ENCODE assay signal across 24 mouse cellular contexts in genomic region chr11:22765425-22765824, GRCm38 (mm10).
DNase-seq lines count a peak whose midpoint lies in the region; ATAC-seq and TF ChIP-seq lines count a peak whose summit lies in the region.
"Had no signal": no experiment of that assay in that cellular context is flagged by ENCODE, and none has a peak within 500 bp of the region (broad histone marks: within the 10 kb centered on the region; RNA-seq: fewer than 3 reads in every experiment).

No protein-coding gene starts in this region.

- H3K36me3 ChIP-seq in spleen, adult 2 months (ENCODE audit: control insufficient read depth, insufficient read depth, low read length), result no peaks in the 10 kb centered on the region
- no peaks in the 10 kb centered on the region for H3K36me3 ChIP-seq in hindbrain, embryonic 12.5 days
- H3K36me3 ChIP-seq: forebrain, embryonic 10.5 days; hindbrain, embryonic 10.5 days had no signal

- peaks cover 37% of the 10 kb centered on the region for H3K4me1 ChIP-seq in spleen, adult 2 months (ENCODE audit: control insufficient read depth, insufficient read depth, insufficient read length)
- H3K4me1 ChIP-seq in hindbrain, embryonic 12.5 days, result no peaks in the 10 kb centered on the region
- H3K4me1 ChIP-seq: forebrain, embryonic 10.5 days; forebrain, embryonic 13.5 days; hindbrain, embryonic 10.5 days had no signal

- no peak for TF ChIP-seq CTCF in spleen, adult 2 months (IDR thresholded peaks at IDR 0.05; ENCODE audit: extremely low read depth, insufficient read depth, insufficient read length, insufficient replicate concordance)

- H3K9ac ChIP-seq in hindbrain, embryonic 12.5 days, result no peak overlapping the region
- H3K9ac ChIP-seq: forebrain, embryonic 13.5 days; hindbrain, embryonic 14.5 days had no signal

- peak overlapping the region; percentile 7; the same call in 1 of the 2 replicates for H3K27ac ChIP-seq in spleen, adult 2 months (ENCODE audit: insufficient read depth, low read length)
- no peak overlapping the region for H3K27ac ChIP-seq in hindbrain, embryonic 12.5 days
- H3K27ac ChIP-seq: forebrain, embryonic 10.5 days; forebrain, embryonic 13.5 days; hindbrain, embryonic 10.5 days; hindbrain, embryonic 14.5 days; hindbrain, postnatal 0 days had no signal

- intact Hi-C loops in heart, postnatal 36 days (cut with DNase I), result no loop called here

- no peak overlapping the region for H3K4me2 ChIP-seq in hindbrain, embryonic 12.5 days (replicated peaks)
- H3K4me2 ChIP-seq: forebrain, embryonic 13.5 days; heart, embryonic 11.5 days; hindbrain, embryonic 14.5 days had no signal

- no peaks in the 10 kb centered on the region for H3K9me3 ChIP-seq in hindbrain, embryonic 12.5 days (replicated peaks)
- H3K9me3 ChIP-seq: forebrain, embryonic 10.5 days; forebrain, embryonic 13.5 days; hindbrain, embryonic 10.5 days had no signal

- DNase-seq in heart, adult 11 months, result peak; percentile 76
- DNase-seq in heart, postnatal 36 days, result no peak
- peak in 1 of 2 experiments; percentile 41 for DNase-seq in spleen, adult 2 months (ENCODE audit: low read depth in 1 of 2, low spot score in 2 of 2)
- no peak for DNase-seq in spleen, postnatal 14 days (ENCODE audit: low spot score in 2 of 2)
- DNase-seq in A20 (ENCODE audit: low read depth, low spot score), result peak; percentile 27
- DNase-seq in urinary bladder, adult 18-20 months (ENCODE audit: low spot score in 2 of 2), result no peak
- DNase-seq: adrenal gland, adult 8-10 months; adrenal gland, postnatal 25 days; cerebellum, adult 11-12 months; cerebellum, adult 8-10 months; cerebellum, postnatal 10 days; gastrocnemius, postnatal 10 days; gastrocnemius, postnatal 36 days had no signal

- H3K27me3 ChIP-seq in spleen, adult 2 months (ENCODE audit: control insufficient read depth, insufficient read depth, low read length), result no peaks in the 10 kb centered on the region
- H3K27me3 ChIP-seq in hindbrain, embryonic 12.5 days, result no peaks in the 10 kb centered on the region
- H3K27me3 ChIP-seq: forebrain, embryonic 13.5 days had no signal

- no peak overlapping the region for H3K4me3 ChIP-seq in spleen, adult 2 months (ENCODE audit: extremely low read depth, insufficient read depth, insufficient read length)
- no peak overlapping the region for H3K4me3 ChIP-seq in hindbrain, embryonic 12.5 days
- H3K4me3 ChIP-seq: forebrain, embryonic 10.5 days; forebrain, embryonic 13.5 days; hindbrain, embryonic 10.5 days had no signal

- no peak for TF ChIP-seq POLR2A in spleen, adult 2 months (IDR thresholded peaks at IDR 0.05; ENCODE audit: low read depth, low read length)

- ATAC-seq in neutrophil, adult 5-6 weeks (ENCODE audit: extremely low read depth, insufficient number of reproducible peaks, low FRiP score, poor library complexity, severe bottlenecking), result peak; percentile 40; the same call in 1 of the 2 replicates
- no peak for ATAC-seq in hindbrain, embryonic 12.5 days (ENCODE audit: low FRiP score)
- ATAC-seq: activated CD4-positive, CD25-positive, alpha-beta regulatory T cell, adult 4 months; CD4-positive, CD25-positive, alpha-beta regulatory T cell, adult 4 months; forebrain, embryonic 13.5 days; forebrain, embryonic 16.5 days; hindbrain, postnatal 0 days had no signal

- WGBS in spleen, adult 2 months, result 39% methylated on average over 4 of the region's 4 CpGs
- 85% methylated on average over 4 of the region's 4 CpGs for WGBS in hindbrain, embryonic 12.5 days

Comparison
In these comparisons a context has a peak if more than half of its experiments do, and no peak if none do; other contexts are left out.
1. DNase-seq: peak in heart, adult 11 months (single experiment) and A20 (single experiment); none in heart, postnatal 36 days (0 of 2), spleen, postnatal 14 days (0 of 2) and urinary bladder, adult 18-20 months (0 of 2).